Mouse (Mus musculus): ENCODE results near the gene Pagr1a. TPM values are rescaled to one million over a fixed set of nuclear protein-coding genes. Genes with fewer than 3 reads are reported as not detected.

Pagr1a gene
- total and polyA plus RNA-seq, 3 experiments = 60.2 to 85.9 TPM; not detected in 1

- no peaks in the 10 kb centered on the region for H3K27me3 ChIP-seq (ENCODE audit: control insufficient read depth in 1 of 2, insufficient read depth in 2 of 2, low read length in 2 of 2)
- H3K79me2 ChIP-seq (ENCODE audit: control insufficient read depth, insufficient read depth, low read length, poor library complexity) = peaks cover 26% of the 10 kb centered on the region
- no peak overlapping the region for H3K4me3 ChIP-seq (ENCODE audit: control insufficient read depth in 1 of 2, insufficient read depth in 1 of 2, low read depth in 2 of 2, low read length in 2 of 2)
- H3K9me3 ChIP-seq (replicated peaks; ENCODE audit: insufficient read depth, low read length) = no peaks in the 10 kb centered on the region
- no peak for DNase-seq (ENCODE audit: low read depth, low spot score)
- H3K36me3 ChIP-seq (ENCODE audit: control insufficient read depth in 1 of 2, insufficient read depth in 2 of 2, low read length in 2 of 2) = peaks cover 0 to 29% of the 10 kb centered on the region in 2 experiments; a peak in 2 of 4 replicates
- no peak overlapping the region for H3K27ac ChIP-seq (ENCODE audit: control insufficient read depth, low read depth, low read length)
- peaks cover 10 to 36% of the 10 kb centered on the region in 2 experiments for H3K4me1 ChIP-seq (ENCODE audit: control insufficient read depth in 1 of 2, insufficient read depth in 2 of 2, low read length in 2 of 2)
- TF ChIP-seq POLR2AphosphoS5 (IDR thresholded peaks at IDR 0.05; ENCODE audit: borderline replicate concordance, low read depth, low read length) (no peak), E2F4 (IDR thresholded peaks at IDR 0.05; ENCODE audit: borderline replicate concordance, low read depth, low read length) (no peak), CTCF (IDR thresholded peaks at IDR 0.05 in 2 of 3, conservative IDR thresholded peaks at IDR 0.05 in 1 of 3; ENCODE audit: control insufficient read depth in 1 of 3, insufficient read depth in 1 of 3, low read depth in 2 of 3, low read length in 3 of 3, poor library complexity in 1 of 3, severe bottlenecking in 1 of 3) (no peak), ZNF384 (IDR thresholded peaks at IDR 0.05; ENCODE audit: low read depth, low read length) (no peak), MYB (IDR thresholded peaks at IDR 0.05; ENCODE audit: low read depth, low read length) (no peak), MXI1 (IDR thresholded peaks at IDR 0.05; ENCODE audit: low read depth, low read length) (no peak), RAD21 (IDR thresholded peaks at IDR 0.05; ENCODE audit: low read depth, low read length) (no peak), POLR2AphosphoS2 (IDR thresholded peaks at IDR 0.05; ENCODE audit: low read length) (no peak), KAT2A (conservative IDR thresholded peaks at IDR 0.05; ENCODE audit: low read depth, low read length) (no peak), UBTF (IDR thresholded peaks at IDR 0.05; ENCODE audit: borderline replicate concordance, insufficient read depth, low read depth, low read length) (no peak), SMC3 (IDR thresholded peaks at IDR 0.05; ENCODE audit: low read depth, low read length) (no peak), RCOR1 (IDR thresholded peaks at IDR 0.05; ENCODE audit: low read depth, low read length) (no peak), BHLHE40 (IDR thresholded peaks at IDR 0.05; ENCODE audit: borderline replicate concordance, low read depth, low read length) (no peak), POLR2A (IDR thresholded peaks at IDR 0.05; ENCODE audit: control insufficient read depth in 1 of 2, insufficient read depth in 1 of 2, low read depth in 1 of 2, low read length in 2 of 2, poor library complexity in 1 of 2) (no peak), MAX (IDR thresholded peaks at IDR 0.05; ENCODE audit: low read length) (no peak), MAZ (IDR thresholded peaks at IDR 0.05; ENCODE audit: low read depth, low read length) (no peak), TAL1 (IDR thresholded peaks at IDR 0.05; ENCODE audit: low read length) (no peak)
- H3K9ac ChIP-seq (ENCODE audit: control insufficient read depth, low read depth, low read length, poor library complexity, severe bottlenecking) = no peak overlapping the region
These were observed 6.1 kb downstream of the Pagr1a start for GRCm38 (mm10) chr7:127011051-127011450.

GRCm38 (mm10) chr7:127009307-127010085 lies 7.7 kb downstream of the Pagr1a start:
- H3K4me3 ChIP-seq (ENCODE audit: control insufficient read depth in 1 of 2, insufficient read depth in 1 of 2, low read depth in 2 of 2, low read length in 2 of 2) = no peak overlapping the region
- no peak for TF ChIP-seq CHD1 (IDR thresholded peaks at IDR 0.05; ENCODE audit: low read depth, low read length)
- TF ChIP-seq BHLHE40 (IDR thresholded peaks at IDR 0.05; ENCODE audit: borderline replicate concordance, low read depth, low read length) = no peak
- no peak for TF ChIP-seq RCOR1 (IDR thresholded peaks at IDR 0.05; ENCODE audit: low read depth, low read length)
- no peak for TF ChIP-seq SMC3 (IDR thresholded peaks at IDR 0.05; ENCODE audit: low read depth, low read length)
- TF ChIP-seq UBTF (IDR thresholded peaks at IDR 0.05; ENCODE audit: borderline replicate concordance, insufficient read depth, low read depth, low read length) = no peak
- no peak for TF ChIP-seq GABPA (IDR thresholded peaks at IDR 0.05; ENCODE audit: low read depth, low read length)
- TF ChIP-seq MAX (IDR thresholded peaks at IDR 0.05; ENCODE audit: low read length) = no peak
- no peak for TF ChIP-seq RAD21 (IDR thresholded peaks at IDR 0.05; ENCODE audit: low read depth, low read length)
- TF ChIP-seq NELFE (IDR thresholded peaks at IDR 0.05; ENCODE audit: low read depth, low read length) = no peak
- TF ChIP-seq ZC3H11A (IDR thresholded peaks at IDR 0.05; ENCODE audit: low read depth, low read length) = no peak
- no peak for TF ChIP-seq MXI1 (IDR thresholded peaks at IDR 0.05; ENCODE audit: low read depth, low read length)
- no peak for TF ChIP-seq GATA1 (IDR thresholded peaks at IDR 0.05; ENCODE audit: low read depth, low read length)
- no peak for TF ChIP-seq ZMIZ1 (IDR thresholded peaks at IDR 0.05; ENCODE audit: low read depth, low read length)
- TF ChIP-seq CTCF (IDR thresholded peaks at IDR 0.05 in 2 of 3, conservative IDR thresholded peaks at IDR 0.05 in 1 of 3; ENCODE audit: control insufficient read depth in 1 of 3, insufficient read depth in 1 of 3, low read depth in 2 of 3, low read length in 3 of 3, poor library complexity in 1 of 3, severe bottlenecking in 1 of 3) = no peak
- H3K9me3 ChIP-seq (replicated peaks; ENCODE audit: insufficient read depth, low read length) = no peaks in the 10 kb centered on the region
- no peak for DNase-seq (ENCODE audit: low read depth, low spot score)
- no peaks in the 10 kb centered on the region for H3K27me3 ChIP-seq (ENCODE audit: control insufficient read depth in 1 of 2, insufficient read depth in 2 of 2, low read length in 2 of 2)
- peak overlapping the region; percentile 91 for H3K27ac ChIP-seq (ENCODE audit: control insufficient read depth, low read depth, low read length)
- H3K36me3 ChIP-seq (ENCODE audit: control insufficient read depth in 1 of 2, insufficient read depth in 2 of 2, low read length in 2 of 2) = peaks cover 0 to 24% of the 10 kb centered on the region in 2 experiments; a peak in 2 of 4 replicates
- H3K4me1 ChIP-seq (ENCODE audit: control insufficient read depth in 1 of 2, insufficient read depth in 2 of 2, low read length in 2 of 2) = peaks cover 10 to 33% of the 10 kb centered on the region in 2 experiments
- peak overlapping the region; percentile 68 for H3K9ac ChIP-seq (ENCODE audit: control insufficient read depth, low read depth, low read length, poor library complexity, severe bottlenecking)
- H3K79me2 ChIP-seq (ENCODE audit: control insufficient read depth, insufficient read depth, low read length, poor library complexity) = peaks cover 17% of the 10 kb centered on the region

Data from MEL (cell line).